ENCODE assay signal across 8 mouse cellular contexts in the genomic region with DNA sequence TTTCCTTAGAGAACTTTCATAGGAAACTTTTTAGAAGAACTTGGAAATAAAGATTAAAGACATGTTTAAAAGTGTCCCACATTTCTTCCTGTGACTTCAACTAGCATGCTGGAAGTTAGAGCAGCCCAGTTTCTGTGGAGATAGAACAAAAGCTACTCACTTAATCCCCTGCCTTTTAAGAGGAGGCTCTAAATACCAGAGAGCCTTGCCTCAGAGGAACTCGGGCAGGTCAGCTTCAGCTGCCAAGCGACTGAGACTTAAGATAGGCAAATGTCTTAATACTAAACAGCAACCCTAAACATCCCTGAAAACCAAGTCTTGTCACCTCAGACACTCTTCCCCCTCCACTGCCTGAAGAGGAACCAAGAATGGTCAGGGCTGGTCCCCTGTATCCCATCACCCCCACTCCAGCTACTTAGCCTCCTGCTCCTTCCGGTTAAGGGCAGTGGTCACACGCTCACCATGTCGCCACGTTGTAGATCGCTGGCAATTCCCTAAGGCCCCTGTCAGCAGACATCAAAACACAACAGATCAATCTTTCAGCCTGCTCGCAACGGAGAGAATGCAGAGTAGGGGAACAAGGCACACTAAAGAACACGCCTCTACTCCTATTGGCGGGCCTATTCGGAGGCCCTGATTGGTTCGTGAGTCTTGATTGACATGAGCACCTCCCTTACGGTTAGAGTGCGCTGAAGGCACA. TPM values are rescaled to one million over a fixed set of nuclear protein-coding genes. Genes with fewer than 3 reads are reported as not detected.
DNase-seq lines count a peak whose midpoint lies in the region; ATAC-seq lines count a peak whose summit lies in the region.
"Not testable (repeated sequence)": the region's sequence is repeated elsewhere in the genome, so short reads cannot be mapped to it uniquely, and the experiment has no call there.

A gene (minus strand): TSS at position 606 of the 700 bp plus-strand sequence.

- peak; percentile 100 for ATAC-seq in hindbrain, embryonic 13.5 days (ENCODE audit: low FRiP score)

- H3K9ac ChIP-seq in hindbrain, embryonic 13.5 days, result peak within 1 kb of the TSS; percentile 59

- not testable (repeated sequence) for H3K36me3 ChIP-seq in hindbrain, embryonic 13.5 days

- peak within 1 kb of the TSS; percentile 49 for H3K4me3 ChIP-seq in hindbrain, embryonic 13.5 days

- DNase-seq in WW6 (ENCODE audit: low read depth, low spot score), result peak; percentile 49
- peak; percentile 55 to 64 for DNase-seq in cerebellum, postnatal 36 days
- DNase-seq in frontal cortex, postnatal 25 days (ENCODE audit: low spot score in 2 of 2), result peak; percentile 43 to 49
- peak; percentile 64 to 81 for DNase-seq in layer of hippocampus, postnatal 14 days (ENCODE audit: low spot score in 2 of 2)
- peak; percentile 81 for DNase-seq in lung, postnatal 14 days
- peak; percentile 72 for DNase-seq in ovary, postnatal 36 days (ENCODE audit: low spot score)
- DNase-seq in thymus, postnatal 14 days, result peak; percentile 88

- 3% methylated on average over 15 of the region's 15 CpGs for WGBS in hindbrain, embryonic 13.5 days

- not testable (repeated sequence) for H3K4me1 ChIP-seq in hindbrain, embryonic 13.5 days (replicated peaks)

- H3K4me2 ChIP-seq in hindbrain, embryonic 13.5 days, result peak within 1 kb of the TSS; percentile 55

- not testable (repeated sequence) for H3K9me3 ChIP-seq in hindbrain, embryonic 13.5 days

- not testable (repeated sequence) for H3K27me3 ChIP-seq in hindbrain, embryonic 13.5 days

- not testable (repeated sequence) for H3K27ac ChIP-seq in hindbrain, embryonic 13.5 days

RNA-seq across cellular contexts. Expression of the gene that starts here (rescaled TPM):
- 8.5 and 9.4 TPM in 2 replicates for polyA plus RNA-seq in hindbrain, embryonic 13.5 days (2015; fragmentation: Nextera tagmentation; extraction: Ambion mirVana)
- total RNA-seq in layer of hippocampus, postnatal 14 days (2021), result 1 to 10 TPM; 3.2 TPM
